Mouse (Mus musculus) layer of hippocampus, adult 2 months (tissue): Measurements from ENCODE around the gene Rwdd2b. TPM values are rescaled to one million over a fixed set of nuclear protein-coding genes. Genes with fewer than 3 reads are reported as not detected.

Experiments
- DNase-seq, 2 experiments: peaks; one replicate each; pipeline ENCODE4 v3.0.0; 2022; ENCODE audit warnings: low spot score in 2 of 2
- H3K27ac ChIP-seq: fragments of 200-600 bp; 2 replicates; pipeline ENCODE4 v1.8.1; 2022
- H3K4me3 ChIP-seq: fragments of 200-600 bp; 2 replicates; pipeline ENCODE4 v1.8.1; 2022; ENCODE audit warnings: mild to moderate bottlenecking
- CTCF ChIP-seq: fragments of 200-600 bp; conservative IDR thresholded peaks from 2 replicates; pipeline ENCODE4 v1.8.1; 2022; ENCODE audit warnings: antibody characterized with exemption, mild to moderate bottlenecking, moderate library complexity
- total RNA-seq, 2 experiments: library from RNA; stranded (reverse); gene quantifications; 2 replicates each; pipeline ENCODE4 v1.2.3; 2021

The Rwdd2b gene
- total RNA-seq, 2 experiments from 2014 or later: 11.0 to 11.9 TPM

GRCm38 (mm10) chr16:87442291-87442690, 1.9 kb upstream of the Rwdd2b start:
- no peak for TF ChIP-seq CTCF
- no peak for DNase-seq
- H3K27ac ChIP-seq: 0 out of 2 replicates have a peak overlapping the region, but pooled peaks have one; percentile 16
- no peak overlapping the region for H3K4me3 ChIP-seq

GRCm38 (mm10) chr16:87441089-87441488, 716 bp upstream of the Rwdd2b start:
- no peak for DNase-seq
- TF ChIP-seq CTCF: peak; percentile 55
- Histone ChIP-seq H3K27ac (no peak overlapping the region; the same call in 1 of the 2 replicates), H3K4me3 (peak overlapping the region; percentile 68)

- no peak for TF ChIP-seq CTCF
- no peak overlapping the region for H3K27ac ChIP-seq
- DNase-seq: no peak
- no peak overlapping the region for H3K4me3 ChIP-seq
These were observed 1.7 kb downstream of the Rwdd2b start for GRCm38 (mm10) chr16:87438697-87439096.

- H3K27ac ChIP-seq: no peak overlapping the region
- no peak for DNase-seq
- no peak overlapping the region for H3K4me3 ChIP-seq
- no peak for TF ChIP-seq CTCF
These were observed 3.3 kb downstream of the Rwdd2b start for GRCm38 (mm10) chr16:87437096-87437495.

GRCm38 (mm10) chr16:87435411-87436205, 4.8 kb downstream of the Rwdd2b start:
- Histone ChIP-seq H3K27ac (no peak overlapping the region), H3K4me3 (no peak overlapping the region)
- TF ChIP-seq CTCF: no peak
- no peak for DNase-seq

- TF ChIP-seq CTCF: no peak
- H3K4me3 ChIP-seq: no peak overlapping the region
These were observed 5.4 kb downstream of the Rwdd2b start for GRCm38 (mm10) chr16:87434946-87435345.

GRCm38 (mm10) chr16:87434266-87434665, 6.1 kb downstream of the Rwdd2b start:
- no peak for DNase-seq
- Histone ChIP-seq H3K4me3 (no peak overlapping the region), H3K27ac (no peak overlapping the region)
- no peak for TF ChIP-seq CTCF

More at GRCm38 (mm10) chr16:87434946-87435345, 5.4 kb downstream of the Rwdd2b start:
- no peak overlapping the region for H3K27ac ChIP-seq
- no peak for DNase-seq

GRCm38 (mm10) chr16:87432033-87432814, 8.1 kb downstream of the Rwdd2b start, which contains the start of gene Ltn1:
Ltn1 (minus strand) TSS chr16:87432612.
- Histone ChIP-seq H3K27ac (peak within 1 kb of the TSS; percentile 82), H3K4me3 (peak within 1 kb of the TSS; percentile 57)
- peak; percentile 99 for DNase-seq
- no peak for TF ChIP-seq CTCF

GRCm38 (mm10) chr16:87427516-87427915, 12.9 kb downstream of the Rwdd2b start:
- no peak overlapping the region for H3K27ac ChIP-seq
- DNase-seq: no peak
- H3K4me3 ChIP-seq: no peak overlapping the region
- TF ChIP-seq CTCF: no peak

- DNase-seq: no peak
- no peak overlapping the region for H3K27ac ChIP-seq
- H3K4me3 ChIP-seq: no peak overlapping the region
- no peak for TF ChIP-seq CTCF
These were observed 19.7 kb downstream of the Rwdd2b start for GRCm38 (mm10) chr16:87420662-87421061.

- no peak for TF ChIP-seq CTCF
- DNase-seq: no peak
- H3K4me3 ChIP-seq: no peak overlapping the region
- no peak overlapping the region for H3K27ac ChIP-seq
These were observed 35.4 kb downstream of the Rwdd2b start for GRCm38 (mm10) chr16:87405001-87405400.

- DNase-seq: peak; percentile 69 to 73
- H3K27ac ChIP-seq: peak overlapping the region; percentile 1; the same call in 1 of the 2 replicates
- TF ChIP-seq CTCF: peak; percentile 90
These were observed 46.4 kb downstream of the Rwdd2b start for GRCm38 (mm10) chr16:87393813-87394548.

More at GRCm38 (mm10) chr16:87393813-87394548, 46.4 kb downstream of the Rwdd2b start:
- no peak overlapping the region for H3K4me3 ChIP-seq
